Comparison of ENCODE assay signal across 8 mouse cellular contexts in the genomic region with DNA sequence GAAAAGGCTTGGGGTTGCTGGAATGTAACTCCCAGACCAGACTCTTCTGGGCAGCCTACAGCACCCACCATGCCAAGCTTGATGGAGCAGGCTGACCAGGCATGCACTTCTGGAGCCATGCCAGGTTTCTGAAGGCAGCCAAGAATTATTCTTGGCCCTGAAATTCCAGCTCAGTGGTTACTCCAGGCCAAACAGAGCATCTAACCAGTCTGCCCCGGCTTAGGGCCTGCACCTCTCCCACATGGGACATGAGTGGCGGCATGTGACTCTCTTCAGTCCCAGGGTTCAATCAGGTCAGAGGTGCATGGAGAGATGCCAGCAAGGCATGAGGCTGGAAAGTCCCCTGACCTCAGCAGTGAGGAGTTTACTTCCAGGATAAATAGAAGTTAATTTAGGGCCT.
DNase-seq lines count a peak whose midpoint lies in the region; ATAC-seq and TF ChIP-seq lines count a peak whose summit lies in the region.

No protein-coding gene starts in this region.

- no peaks in the 10 kb centered on the region for H3K4me1 ChIP-seq in kidney, embryonic 14.5 days (ENCODE audit: control insufficient read depth, insufficient read depth, low read length)

- no peak for TF ChIP-seq CTCF in brain, embryonic 14.5 days (IDR thresholded peaks at IDR 0.05; ENCODE audit: borderline replicate concordance, extremely low read depth, insufficient read depth, insufficient read length)

- no peaks in the 10 kb centered on the region for H3K9me3 ChIP-seq in kidney, embryonic 14.5 days (ENCODE audit: control insufficient read depth, low read length)

- no peak overlapping the region for H3K4me2 ChIP-seq in kidney, embryonic 14.5 days (replicated peaks; ENCODE audit: low read depth, low read length)

- H3K27me3 ChIP-seq in kidney, embryonic 14.5 days (ENCODE audit: control insufficient read depth, insufficient read depth, low read length) = no peaks in the 10 kb centered on the region

- no peak overlapping the region for H3K27ac ChIP-seq in kidney, embryonic 14.5 days (ENCODE audit: low read depth, low read length)

- TF ChIP-seq POLR2A in brain, embryonic 14.5 days (IDR thresholded peaks at IDR 0.05; ENCODE audit: borderline replicate concordance, extremely low read depth, insufficient read depth, insufficient read length, poor library complexity, severe bottlenecking) = no peak

- no peak overlapping the region for H3K4me3 ChIP-seq in kidney, embryonic 14.5 days (ENCODE audit: low read length)

- H3K9ac ChIP-seq in kidney, embryonic 14.5 days (ENCODE audit: low read depth, low read length) = no peak overlapping the region

- peak; percentile 54 for ATAC-seq in kidney, embryonic 14.5 days (ENCODE audit: low FRiP score, low TSS enrichment)
- no peak for ATAC-seq in megakaryocyte-erythroid progenitor cell, adult 5-6 weeks (replicated peaks; ENCODE audit: low FRiP score, low TSS enrichment, poor library complexity, severe bottlenecking)

- peak; percentile 27 for DNase-seq in left cerebral cortex, adult 11 months (ENCODE audit: low spot score)
- DNase-seq in left cerebral cortex, adult 18-20 months (ENCODE audit: low spot score in 2 of 2) = no peak
- DNase-seq in brain, embryonic 14.5 days (ENCODE audit: low read depth) = peak; percentile 38
- DNase-seq in gastrocnemius, postnatal 4 days (ENCODE audit: low spot score in 2 of 2) = peak; percentile 22 to 67
- DNase-seq in lung, postnatal 4 days = peak; percentile 71 to 81
- no peak for DNase-seq in neural tube, embryonic 10.5 days (ENCODE audit: extremely low spot score, low spot score)

- H3K36me3 ChIP-seq in kidney, embryonic 14.5 days (ENCODE audit: control insufficient read depth, insufficient read depth, low read length) = no peaks in the 10 kb centered on the region

- WGBS in kidney, embryonic 14.5 days = 33% methylated on average over 2 of the region's 2 CpGs

Comparison
In these comparisons a context has a peak if more than half of its experiments do, and no peak if none do; other contexts are left out.
1. DNase-seq: peak in left cerebral cortex, adult 11 months (single experiment), brain, embryonic 14.5 days (single experiment), gastrocnemius, postnatal 4 days (2 of 2) and lung, postnatal 4 days (2 of 2); none in left cerebral cortex, adult 18-20 months (0 of 2) and neural tube, embryonic 10.5 days (single experiment).